Mouse (Mus musculus) testis, postnatal 14 days (tissue): ENCODE results near the gene Hist1h2ah.
"Not testable (repeated sequence)": the region's sequence is repeated elsewhere in the genome, so short reads cannot be mapped to it uniquely, and the experiment has no call there.

ENCODE experiments used
- DNase-seq: peaks from one replicate; pipeline ENCODE4 v3.0.0; 2021; ENCODE audit warnings: low spot score

The Hist1h2ah gene

DNA sequence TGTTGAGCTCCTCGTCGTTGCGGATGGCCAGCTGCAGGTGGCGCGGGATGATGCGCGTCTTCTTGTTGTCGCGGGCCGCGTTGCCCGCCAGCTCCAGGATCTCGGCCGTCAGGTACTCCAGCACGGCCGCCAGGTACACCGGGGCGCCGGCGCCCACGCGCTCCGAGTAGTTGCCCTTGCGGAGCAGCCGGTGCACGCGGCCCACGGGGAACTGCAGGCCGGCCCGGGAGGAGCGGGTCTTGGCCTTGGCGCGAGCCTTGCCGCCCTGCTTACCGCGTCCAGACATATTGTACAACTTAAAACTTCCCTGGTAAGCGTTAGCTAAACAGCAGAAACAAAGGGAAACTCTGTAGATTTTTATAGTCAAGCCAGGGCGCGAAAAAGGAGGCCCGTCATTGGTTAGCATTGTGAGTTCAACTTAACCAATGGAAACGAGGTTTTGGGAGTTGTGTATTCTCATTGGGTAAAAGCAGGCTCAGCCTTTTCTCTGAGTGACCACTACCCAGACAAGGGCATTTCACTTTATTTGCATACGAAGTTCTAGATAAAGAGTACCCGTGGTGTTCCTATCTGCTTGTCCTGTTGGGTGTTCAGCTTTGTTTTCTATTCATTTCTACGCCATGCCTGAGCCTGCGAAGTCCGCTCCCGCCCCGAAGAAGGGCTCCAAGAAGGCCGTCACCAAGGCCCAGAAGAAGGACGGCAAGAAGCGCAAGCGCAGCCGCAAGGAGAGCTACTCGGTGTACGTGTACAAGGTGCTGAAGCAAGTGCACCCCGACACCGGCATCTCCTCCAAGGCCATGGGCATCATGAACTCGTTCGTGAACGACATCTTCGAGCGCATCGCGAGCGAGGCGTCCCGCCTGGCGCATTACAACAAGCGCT lies at the start of gene Hist1h2ah, which contains the start of gene Hist1h2bk:
Gene Hist1h2ah, minus strand, starts transcription at position 302 of the 882 bp plus-strand sequence.
Gene Hist1h2bk, plus strand, starts transcription at position 604 of the 882 bp plus-strand sequence.
- DNase-seq, result peak; percentile 93

DNA sequence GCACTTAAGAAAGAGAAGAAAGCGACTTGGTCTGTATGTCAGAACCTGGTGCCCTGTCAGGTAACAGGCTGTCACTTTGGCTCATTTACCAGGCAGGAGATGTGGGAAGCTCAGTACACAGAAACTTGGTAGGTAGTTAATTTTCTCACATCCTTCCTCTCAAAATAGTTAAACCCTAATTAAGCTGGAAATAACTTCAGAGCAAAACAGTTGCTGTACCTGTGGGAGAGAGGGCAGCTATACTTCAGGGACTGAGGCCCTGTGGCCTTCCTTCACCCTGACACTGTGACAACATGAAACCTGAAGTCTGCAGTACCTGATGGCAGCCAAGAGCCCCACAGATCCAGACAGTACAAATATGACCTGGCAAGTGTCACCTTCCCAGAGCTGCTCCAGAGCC lies 48.8 kb upstream of the Hist1h2ah start, which contains the start of gene Vmn1r188:
Gene Vmn1r188, plus strand, starts transcription at position 301 of the 400 bp plus-strand sequence.
- not testable (repeated sequence) for DNase-seq

DNA sequence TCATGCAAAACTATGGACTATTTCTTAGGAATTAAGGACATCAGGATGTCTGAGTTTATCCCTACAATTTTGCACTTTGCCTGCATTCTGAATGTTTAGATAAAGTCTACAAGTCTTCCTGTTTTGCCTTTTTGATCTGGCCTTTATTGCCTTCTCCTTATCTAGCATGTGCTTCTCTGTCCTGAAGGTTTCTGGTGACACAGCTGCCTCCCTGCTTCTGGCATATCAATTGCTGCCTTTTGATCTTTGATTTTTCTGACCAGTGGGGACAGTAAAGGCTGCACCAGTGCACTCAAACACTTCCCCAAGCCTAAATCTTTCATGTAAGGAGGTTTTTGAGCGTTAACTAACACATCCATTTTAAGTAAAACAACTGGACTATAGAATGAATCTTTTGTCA lies 28.1 kb upstream of the Hist1h2ah start:
- DNase-seq, result no peak

DNA sequence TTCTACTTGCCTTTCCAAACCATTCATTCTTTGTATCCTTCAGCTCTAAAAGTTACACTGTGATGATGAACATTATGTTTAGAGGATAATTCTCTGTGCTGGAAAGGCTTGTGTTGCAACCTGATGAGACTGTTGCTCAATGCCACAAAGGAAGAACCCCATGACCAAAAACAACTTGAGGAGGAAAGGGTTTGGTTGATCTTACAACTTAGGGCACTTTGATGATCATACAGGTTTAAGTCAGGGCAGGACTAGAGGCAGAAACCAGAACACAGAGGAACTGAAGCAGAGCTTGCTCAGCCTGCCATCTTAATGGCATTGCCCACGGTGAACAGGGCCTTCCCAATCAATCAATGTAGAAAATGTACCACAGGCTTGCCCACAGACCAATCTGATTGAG lies 26.1 kb upstream of the Hist1h2ah start:
- DNase-seq, result no peak

DNA sequence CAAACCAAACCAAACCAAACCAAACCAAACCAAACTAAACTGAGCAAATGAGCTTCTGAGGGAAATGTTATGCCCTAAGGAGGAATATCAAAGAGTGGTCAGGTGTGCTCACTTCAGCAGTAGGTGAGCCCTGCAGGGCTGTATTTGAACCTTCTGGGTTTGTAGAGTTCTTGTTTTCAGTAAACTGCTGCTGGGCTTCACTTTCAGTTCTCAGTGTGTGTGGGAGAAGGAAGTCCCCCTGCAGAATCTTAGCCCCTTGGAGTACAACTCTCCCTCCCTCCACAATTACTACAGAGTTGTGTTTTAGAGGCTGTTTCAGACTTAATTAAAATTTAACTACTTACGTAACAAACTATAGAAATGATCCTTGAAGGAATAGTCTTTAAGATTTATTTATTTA lies 18.4 kb upstream of the Hist1h2ah start:
- DNase-seq, result no peak

DNA sequence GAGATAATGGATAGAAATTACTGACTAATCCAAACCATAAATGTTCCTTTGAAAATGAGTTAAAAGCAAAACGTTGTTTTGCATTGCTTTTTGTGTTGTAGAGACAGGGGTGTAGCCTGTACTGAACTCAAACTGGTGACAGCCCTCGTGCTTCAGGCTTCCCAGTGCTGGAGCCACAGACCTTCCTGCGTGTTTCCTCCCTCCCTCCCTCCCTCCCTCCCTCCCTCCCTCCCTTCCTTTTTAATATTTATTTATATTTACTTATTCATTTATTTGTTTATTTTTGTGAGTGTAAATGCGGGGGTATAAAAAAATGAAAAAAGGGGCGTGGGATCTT lies 16.1 kb upstream of the Hist1h2ah start:
- no peak for DNase-seq

DNA sequence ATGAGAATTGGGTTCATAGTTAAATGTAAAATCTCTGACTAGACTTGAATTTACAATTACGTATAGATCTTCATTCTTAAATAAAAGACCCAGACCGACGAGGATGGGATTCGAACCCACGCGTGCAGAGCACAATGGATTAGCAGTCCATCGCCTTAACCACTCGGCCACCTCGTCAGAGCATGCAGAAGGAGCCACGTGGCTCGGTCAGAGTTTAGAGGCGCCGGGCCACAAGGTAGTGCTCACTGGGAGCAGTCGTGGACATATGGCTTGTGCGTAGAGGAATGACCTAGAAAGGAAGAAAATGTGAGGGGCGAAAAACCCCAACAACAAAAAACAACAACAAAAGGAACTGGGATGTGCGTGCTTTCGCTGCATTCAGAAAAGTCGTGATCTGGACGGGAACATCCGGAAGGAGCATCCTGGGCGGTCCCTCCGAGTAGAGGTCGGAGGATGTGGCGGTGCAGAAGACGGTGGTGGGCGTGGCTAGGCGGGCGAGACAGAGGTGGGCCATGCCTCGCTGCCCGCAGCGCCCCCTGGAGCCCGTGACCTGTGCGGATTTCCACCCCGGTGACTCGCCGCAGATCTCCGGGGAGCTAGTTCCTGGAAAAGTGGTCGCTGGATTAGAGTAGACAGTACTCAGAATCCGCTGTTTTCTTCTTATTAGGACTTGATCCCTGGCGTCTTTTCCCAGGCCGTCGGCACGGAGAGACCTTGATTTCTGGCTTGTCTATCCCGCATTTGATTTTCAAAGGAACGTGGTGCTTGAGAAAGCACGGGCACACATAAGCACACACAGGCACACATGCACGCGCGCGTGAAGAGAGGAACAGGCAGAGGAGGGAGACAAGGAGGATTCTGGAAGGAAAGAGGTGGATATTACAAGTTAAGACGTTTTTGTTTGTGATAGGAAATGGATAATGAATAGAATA lies 15.5 kb upstream of the Hist1h2ah start:
- peak; percentile 90 for DNase-seq

DNA sequence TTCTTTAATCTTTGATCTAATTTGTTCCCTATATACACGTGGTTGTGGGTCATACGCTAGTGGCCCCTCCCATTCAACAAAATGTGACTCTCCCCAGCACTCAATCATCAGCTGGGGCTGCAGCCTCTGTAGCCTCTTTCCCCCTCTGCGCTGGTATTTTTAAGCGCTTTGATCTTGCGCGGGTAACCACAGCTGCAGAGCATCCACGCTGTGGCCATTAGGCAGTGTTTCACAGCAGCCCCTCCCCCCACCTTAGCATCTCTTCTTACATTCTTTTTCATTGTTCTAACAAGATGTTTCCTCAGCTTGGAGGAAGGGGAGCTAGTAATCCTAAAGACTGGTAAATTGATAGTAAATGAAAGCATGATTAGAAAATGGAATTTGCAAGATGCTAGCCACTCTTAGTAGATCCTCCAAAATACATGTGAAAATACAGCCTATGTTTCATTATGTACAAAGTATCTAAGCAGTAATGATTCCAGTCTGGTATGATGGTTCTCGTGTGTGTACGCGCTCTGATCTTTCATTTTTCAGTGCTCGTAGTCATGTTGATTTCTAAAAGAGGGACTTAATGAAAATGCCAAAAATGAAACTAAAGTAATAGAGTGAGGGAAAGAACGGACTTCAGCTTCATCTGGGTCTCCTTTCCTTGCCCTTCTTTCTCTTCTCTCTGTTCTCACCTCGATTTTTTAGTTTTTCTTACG lies 14.5 kb upstream of the Hist1h2ah start:
- DNase-seq, result peak; percentile 57

DNA sequence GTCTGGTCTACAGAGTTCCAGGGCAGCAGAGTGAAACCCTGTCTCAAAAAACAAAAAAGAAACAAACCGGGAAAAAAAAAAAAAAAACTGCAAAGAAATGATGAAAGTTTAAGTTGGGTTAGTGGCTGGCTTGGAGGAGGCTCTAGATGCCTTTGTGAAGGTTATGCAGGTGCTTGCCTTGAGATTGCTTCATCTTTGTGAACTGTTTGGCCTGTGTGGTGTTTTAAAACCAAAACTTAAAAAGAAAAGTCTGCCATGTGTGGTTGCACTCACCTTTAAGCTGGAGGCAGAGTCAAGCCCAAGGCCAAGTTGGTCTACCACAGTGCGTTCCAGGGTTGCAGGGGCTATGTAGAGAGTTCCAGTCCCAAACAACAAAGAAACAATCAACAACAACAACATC lies 13.7 kb upstream of the Hist1h2ah start:
- DNase-seq, result no peak

DNA sequence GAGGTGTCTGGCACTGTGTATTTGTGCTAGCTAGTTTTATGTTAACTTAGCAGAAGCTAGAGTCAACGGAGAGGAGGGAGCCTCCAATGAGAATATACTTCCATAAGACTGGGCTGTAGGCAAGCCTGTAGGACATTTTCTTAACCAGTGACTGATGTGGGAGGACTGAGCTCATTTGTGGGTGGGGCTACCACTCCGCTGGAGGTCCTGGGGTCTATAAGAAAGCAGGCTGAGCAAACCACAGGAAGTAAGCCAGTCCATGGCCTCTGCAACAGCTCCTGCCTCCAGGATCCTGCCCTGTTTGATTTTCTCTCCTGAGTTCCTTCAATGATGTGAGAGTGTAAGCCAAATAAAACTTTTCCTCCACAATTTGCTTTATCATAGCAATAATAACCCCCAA lies 9.9 kb upstream of the Hist1h2ah start:
- no peak for DNase-seq

DNA sequence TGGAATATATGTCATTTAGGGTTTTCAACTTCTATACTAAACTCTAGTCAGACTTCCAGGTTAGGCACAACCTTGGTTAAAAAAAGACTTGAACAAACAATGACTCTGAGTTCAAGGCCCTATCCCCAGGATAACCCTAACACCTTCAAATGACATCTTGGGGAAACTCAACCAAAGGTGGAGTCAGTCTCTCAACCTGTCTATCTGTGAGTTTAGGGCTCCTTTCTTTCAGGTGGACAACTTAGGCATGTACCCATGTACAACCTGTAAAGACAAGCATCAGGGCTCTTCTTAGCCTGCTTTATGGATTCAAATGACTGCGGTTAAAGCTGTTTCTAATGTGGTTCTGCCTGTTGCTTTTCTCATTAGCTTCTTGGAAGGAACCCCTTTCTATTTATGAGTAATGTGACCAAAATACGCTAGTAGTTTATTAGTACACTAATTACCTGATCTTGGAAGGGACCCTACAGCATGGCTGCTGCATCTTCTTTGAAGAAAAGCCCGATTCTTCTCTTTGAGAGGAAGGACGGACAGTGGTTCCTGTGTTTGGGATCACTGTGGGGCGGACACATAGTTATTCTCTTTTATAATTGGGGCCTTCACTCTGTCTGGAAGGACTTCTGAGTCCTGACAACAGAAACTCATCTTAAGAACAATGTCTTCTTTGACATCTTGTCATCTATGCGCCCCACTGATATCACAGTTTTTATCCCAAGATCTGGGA lies 9.2 kb upstream of the Hist1h2ah start:
- no peak for DNase-seq

DNA sequence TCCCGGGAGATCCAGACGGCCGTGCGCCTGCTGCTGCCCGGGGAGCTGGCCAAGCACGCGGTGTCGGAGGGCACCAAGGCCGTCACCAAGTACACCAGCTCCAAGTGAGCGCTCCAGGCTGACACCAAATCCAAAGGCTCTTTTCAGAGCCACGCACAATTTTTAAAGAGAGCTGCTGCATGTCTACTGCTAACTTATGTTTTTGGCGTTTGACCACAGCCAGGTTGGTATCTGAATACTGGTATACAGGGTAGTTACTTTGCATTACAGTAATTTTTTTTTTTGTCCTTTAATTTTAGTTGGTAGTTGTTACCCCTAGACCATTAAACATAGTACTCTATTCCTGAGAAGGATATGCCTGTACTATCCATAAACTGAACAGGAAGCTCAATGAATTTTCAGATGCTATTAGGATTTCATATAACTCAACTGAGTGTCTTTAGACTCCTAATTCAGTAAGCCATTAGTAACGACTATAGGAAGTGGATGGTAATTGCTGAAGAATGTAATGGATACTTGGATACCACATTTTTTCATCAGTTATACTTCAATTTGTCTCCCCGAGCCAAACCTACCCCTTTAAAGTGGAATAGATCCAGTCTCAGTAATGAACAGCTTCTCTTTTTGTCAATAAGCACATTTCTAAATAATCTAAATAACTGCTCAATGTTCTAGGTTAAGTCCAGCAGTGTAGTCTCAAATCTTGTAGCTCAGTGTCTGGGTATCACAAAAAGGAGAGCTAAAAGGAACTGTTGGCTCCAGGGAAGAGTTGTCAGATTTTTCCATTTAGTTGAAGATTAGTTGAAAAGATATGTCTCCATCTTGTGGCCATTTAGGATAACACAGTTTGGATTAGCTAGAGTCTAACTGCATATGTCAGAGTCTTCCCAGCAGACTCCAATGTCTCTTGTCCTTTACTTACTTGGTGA lies 8.4 kb upstream of the Hist1h2ah start:
- peak; percentile 72 for DNase-seq

DNA sequence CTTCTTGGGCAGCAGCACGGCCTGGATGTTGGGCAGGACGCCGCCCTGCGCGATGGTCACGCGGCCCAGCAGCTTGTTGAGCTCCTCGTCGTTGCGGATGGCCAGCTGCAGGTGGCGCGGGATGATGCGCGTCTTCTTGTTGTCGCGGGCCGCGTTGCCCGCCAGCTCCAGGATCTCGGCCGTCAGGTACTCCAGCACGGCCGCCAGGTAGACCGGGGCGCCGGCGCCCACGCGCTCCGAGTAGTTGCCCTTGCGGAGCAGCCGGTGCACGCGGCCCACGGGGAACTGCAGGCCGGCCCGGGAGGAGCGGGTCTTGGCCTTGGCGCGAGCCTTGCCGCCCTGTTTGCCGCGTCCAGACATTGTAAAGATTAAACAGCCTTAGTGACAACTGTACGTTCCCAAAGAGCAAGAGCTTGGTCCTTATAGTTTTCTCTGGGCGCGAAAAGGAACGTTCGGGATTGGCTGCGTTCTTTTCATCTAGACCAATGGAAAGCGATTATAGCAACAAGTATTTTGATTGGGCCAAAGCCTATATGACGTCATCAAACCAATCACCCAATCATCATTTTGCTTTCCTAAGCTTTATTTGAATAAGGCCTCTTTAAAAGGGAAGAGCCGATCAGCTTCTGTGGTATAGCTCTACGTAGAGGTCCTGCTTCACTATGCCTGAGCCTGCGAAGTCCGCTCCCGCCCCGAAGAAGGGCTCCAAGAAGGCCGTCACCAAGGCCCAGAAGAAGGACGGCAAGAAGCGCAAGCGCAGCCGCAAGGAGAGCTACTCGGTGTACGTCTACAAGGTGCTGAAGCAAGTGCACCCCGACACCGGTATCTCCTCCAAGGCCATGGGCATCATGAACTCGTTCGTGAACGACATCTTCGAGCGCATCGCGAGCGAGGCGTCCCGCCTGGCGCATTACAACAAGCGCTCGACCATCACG lies 7.5 kb upstream of the Hist1h2ah start, which contains the start of the genes Hist1h2ag and Hist1h2bj:
Gene Hist1h2ag, minus strand, starts transcription at position 377 of the 935 bp plus-strand sequence.
Gene Hist1h2bj, plus strand, starts transcription at position 647 of the 935 bp plus-strand sequence.
- peak; percentile 95 for DNase-seq

DNA sequence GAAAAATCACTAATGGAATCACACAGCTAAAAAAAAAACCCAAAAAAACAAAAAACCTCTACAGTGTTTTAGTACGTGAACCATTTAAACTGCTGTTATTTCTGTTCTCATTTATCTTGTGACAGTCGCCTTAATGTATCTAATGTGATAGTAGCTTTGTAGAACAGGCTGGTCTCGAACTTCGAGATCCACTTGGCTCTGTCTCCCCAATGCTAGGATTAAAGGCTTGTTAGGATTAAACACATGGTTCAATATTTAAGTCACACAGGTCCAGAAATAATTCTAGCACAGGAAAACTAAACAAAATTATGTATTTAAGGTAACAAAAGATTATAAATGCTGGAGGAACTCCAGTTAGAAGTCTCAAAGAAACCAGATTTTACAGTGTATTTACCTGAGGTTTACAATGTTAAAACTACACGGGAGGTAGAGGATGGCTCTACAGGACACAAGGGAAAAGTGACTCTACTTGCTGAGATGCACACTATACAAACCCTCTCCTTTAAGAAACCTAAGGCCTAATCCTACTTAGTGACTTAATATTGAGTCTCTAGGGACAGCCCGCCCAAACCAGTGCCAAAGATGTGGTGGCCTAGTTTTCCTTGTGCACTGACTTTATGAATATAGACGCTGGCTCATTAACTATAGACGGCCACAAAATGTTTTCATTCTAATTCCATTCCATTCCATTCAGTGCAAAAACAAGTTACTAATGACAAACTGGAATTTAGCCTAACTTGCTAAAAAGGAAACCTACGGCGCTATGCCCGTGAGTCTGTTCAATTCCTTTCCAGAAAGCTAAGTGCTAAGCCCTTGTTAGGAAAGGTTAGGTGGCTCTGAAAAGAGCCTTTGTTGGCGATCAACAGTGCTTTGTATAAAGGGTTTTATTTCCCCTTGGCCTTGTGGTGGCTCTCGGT lies 6.5 kb upstream of the Hist1h2ah start:
- DNase-seq, result peak; percentile 49

DNA sequence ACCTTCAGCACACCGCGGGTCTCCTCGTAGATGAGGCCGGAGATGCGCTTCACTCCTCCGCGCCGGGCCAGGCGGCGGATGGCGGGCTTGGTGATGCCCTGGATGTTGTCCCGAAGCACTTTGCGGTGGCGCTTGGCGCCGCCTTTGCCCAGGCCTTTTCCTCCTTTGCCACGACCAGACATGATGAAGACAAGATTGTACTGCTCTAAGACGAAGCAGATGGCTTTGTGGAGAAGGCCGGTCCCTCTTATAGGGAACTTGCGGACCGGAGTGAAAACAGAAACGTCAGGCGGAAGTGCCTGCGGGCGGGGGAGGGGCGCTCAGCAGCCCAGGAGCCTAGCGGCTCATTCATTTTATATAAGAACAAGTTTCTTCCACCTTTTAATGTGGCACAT lies 5.8 kb upstream of the Hist1h2ah start, which contains the start of gene Hist1h4i:
Gene Hist1h4i, minus strand, starts transcription at position 221 of the 395 bp plus-strand sequence.
- DNase-seq, result peak; percentile 99

DNA sequence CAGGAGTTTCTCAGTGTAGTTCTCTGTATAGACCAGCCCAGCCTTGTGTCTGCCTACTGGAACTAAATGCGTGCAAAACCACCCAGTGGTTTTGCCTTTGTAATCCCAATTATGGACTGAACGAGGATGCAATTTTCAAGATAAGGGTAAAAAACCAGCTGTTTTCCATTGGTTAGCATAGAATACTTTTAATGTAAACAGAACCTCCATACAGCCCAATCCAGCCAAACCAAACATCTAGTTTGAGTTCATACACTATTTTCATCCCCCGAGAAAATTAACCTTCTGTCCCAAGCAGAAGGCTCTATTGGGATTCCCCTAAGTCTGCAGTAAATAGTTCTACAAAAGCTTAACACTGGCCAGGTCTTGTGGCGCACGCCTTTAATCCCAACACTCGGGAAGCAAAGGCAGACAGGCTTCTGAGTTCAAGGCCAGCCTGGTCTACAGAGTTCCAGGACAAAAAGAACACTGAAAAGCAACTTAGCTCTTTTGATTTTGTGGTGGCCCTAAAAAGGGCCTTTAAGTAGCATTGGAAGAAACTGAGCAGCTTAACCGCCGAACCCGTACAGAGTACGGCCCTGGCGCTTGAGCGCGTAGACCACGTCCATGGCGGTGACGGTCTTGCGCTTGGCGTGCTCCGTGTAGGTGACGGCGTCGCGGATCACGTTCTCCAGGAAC lies 5.2 kb upstream of the Hist1h2ah start:
- no peak for DNase-seq

DNA sequence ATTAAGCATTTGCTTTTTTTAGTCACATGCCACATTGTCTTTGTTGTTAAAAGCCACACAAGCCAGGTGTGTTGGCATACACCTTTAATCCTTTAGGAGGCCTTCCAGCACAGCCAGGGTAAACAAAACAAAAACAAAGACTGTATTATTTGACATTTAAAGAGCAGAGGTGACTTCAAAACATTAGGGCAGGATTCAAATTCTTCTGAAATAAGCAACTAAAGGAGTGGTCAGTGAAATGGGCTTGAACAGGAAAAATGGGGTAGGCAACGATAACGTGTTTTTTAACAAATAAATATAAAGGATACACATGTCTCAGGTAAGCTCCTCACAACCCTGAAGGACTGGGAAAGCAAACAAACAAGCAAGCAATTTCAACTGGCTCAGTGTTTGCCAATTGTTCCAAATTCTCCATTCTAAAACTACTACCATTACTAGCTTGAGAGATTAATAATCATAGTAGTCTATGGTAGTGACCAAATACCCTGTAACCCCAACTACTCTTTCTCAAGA lies 4.6 kb upstream of the Hist1h2ah start:
- no peak for DNase-seq
